Mouse (Mus musculus): ENCODE measurements around the gene Areg.

The Areg gene

GRCm38 (mm10) chr5:91139446-91139873 is at the start of gene Areg:
Gene Areg (plus strand): TSS chr5:91139599.
- DNase-seq, result peak; percentile 52 to 75

- DNase-seq, result no peak
These were observed 49.1 kb upstream of the Areg start for GRCm38 (mm10) chr5:91090301-91090700.

- no peak for DNase-seq
These were observed 41.3 kb upstream of the Areg start for GRCm38 (mm10) chr5:91097911-91098614.

DNA sequence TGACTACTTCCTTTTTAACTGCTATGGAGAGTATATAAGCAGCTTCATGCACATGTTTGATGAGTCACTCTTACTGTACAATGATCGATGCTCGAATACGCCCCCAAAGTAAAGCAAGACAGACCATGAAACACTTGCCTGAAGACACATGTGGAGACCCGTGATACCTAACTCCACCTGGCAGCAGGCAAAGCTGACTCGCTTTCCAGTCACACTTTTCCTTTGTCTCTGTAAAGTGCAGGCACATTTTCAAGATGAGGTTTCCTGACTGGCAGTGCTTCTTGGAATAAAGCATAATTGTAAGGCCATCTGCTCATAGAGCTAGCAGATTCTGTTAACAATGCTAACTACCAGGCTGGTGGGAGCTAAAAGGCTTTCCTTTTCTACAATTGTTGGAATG is 37.7 kb upstream of the Areg start:
- DNase-seq, result peak in 1 of 2 experiments; percentile 2

- DNase-seq, result peak; percentile 86 to 90
These were observed 35.3 kb upstream of the Areg start for GRCm38 (mm10) chr5:91103943-91104665.

- DNase-seq, result no peak
These were observed 33.2 kb upstream of the Areg start for GRCm38 (mm10) chr5:91106248-91106647.

- no peak for DNase-seq
These were observed 29.3 kb upstream of the Areg start for GRCm38 (mm10) chr5:91110023-91110670.

- peak in 1 of 2 experiments; percentile 14 for DNase-seq
These were observed 28.4 kb upstream of the Areg start for GRCm38 (mm10) chr5:91111019-91111418.

GRCm38 (mm10) chr5:91113967-91114366 is 25.4 kb upstream of the Areg start:
- DNase-seq, result no peak

DNA sequence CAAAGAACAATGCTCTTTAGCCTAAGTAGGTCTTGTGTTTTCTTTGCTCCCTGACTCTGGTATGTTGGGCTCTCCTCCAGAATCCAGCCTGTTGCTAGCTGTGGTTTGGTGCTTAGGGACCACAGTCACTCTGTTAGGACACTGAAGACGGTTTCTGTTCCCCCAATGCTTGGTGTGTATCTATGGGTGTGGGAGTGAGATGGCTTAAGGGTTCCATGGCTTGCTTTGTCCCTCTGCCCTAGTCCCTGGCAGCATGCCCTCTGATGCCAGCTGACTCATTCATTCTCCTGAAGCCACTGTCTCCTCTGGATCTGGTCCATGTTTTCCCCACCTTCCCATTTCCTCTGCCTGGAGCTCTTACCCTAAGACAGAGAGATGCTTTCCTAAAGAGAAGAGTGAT is 24.8 kb upstream of the Areg start:
- peak in 1 of 2 experiments; percentile 27 for DNase-seq

- DNase-seq, result no peak
These were observed 20.8 kb upstream of the Areg start for GRCm38 (mm10) chr5:91118618-91119017.

DNA sequence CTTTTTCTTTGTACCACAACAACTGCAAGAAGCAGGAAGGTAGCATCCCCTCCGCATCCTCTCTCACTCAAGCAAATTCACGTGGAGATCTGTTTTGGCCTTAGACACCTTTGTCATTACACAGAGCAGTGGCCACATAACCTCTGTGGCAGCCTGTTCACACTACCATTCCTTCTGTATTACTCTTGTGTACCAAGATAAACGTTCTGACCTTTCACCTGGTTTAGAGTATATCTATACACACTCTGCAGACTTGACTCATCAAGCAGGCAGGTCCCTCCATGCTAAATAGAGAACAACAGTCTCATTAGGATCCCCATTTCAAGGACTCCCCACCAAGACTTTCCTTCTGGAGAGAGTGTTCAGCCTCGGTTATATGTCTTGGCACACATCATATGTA is 16.0 kb upstream of the Areg start:
- no peak for DNase-seq

GRCm38 (mm10) chr5:91124140-91124539 is 15.3 kb upstream of the Areg start:
- no peak for DNase-seq

GRCm38 (mm10) chr5:91126623-91127022 is 12.8 kb upstream of the Areg start:
- DNase-seq, result no peak

DNA sequence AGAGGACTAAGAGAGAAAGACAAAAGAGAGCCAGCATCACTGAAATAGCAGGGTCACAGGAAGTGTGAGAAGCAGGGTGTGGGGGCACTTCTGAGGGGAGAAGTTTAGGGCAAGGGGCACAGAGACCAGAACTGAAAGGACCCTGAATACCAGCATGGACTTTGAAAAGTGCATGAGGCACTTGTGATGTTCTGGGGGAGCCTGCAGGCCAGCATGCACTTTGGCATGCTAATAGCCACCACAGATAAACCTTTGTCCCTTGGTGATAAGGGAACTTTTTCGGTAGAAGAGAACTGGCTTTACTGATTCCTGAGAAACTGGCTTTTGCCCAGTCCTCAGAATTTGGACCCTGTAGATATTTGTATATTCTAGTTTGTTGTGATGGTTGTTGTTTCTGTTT is 4.4 kb upstream of the Areg start:
- no peak for DNase-seq

DNA sequence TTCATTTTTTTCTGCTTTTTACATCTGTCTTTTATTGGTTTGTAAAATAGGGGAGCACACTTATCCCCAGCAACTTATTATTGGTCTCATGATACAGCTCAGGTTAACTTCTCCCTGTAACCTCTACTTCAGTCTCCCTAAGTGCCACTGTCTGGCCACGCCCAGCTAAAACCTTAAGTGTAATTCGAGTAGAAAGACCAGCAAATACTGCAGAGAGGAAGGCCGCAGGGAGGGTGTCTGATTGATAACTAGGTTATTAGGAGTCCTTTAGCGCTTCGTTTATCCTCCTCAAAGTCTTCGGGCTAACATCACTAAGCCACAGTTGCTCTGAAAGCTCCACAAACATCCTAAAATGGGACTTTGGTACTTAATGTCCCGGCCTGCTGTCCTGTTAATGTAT is 429 bp upstream of the Areg start:
- no peak for DNase-seq

DNA sequence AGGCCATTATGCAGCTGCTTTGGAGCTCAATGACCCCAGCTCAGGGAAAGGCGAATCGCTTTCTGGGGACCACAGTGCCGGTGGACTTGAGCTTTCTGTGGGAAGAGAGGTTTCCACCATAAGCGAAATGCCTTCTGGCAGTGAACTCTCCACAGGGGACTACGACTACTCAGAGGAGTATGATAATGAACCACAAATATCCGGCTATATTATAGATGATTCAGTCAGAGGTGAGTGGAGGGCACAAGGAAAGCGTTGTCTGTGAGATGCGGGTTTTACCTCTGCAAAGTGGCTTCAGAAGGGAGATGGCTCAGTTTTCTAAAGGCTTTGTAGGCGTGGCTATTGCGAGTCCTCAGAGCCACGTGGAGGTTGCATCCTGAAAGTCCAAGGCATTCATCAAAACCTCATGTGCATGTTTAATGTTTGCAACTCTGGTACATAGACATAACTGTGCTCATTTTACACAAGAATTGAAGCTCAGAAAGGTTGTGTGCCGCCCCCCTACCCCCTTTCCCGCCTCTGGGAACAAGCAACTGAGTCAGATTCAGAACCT is 1.6 kb downstream of the Areg start:
- DNase-seq, result no peak

DNA sequence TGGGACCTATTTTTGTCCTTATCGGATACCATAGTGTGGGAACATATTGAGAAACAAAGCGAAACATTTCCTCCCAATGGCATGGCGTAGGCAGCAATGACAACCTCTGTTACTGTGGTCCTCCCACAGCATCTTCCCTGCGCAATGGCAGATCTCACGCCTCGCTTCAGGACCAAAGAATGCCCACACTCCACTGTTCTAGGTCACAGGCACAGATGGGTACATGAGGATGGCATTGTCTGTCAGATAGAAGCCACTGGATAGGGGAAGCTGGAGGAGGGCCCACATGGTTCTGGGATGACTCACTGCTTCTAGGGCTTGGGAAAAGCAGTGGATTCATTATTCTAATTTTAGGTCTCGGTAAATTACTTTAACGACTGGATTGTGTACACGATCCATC is 5.6 kb downstream of the Areg start:
- DNase-seq, result no peak

- DNase-seq, result no peak
These were observed 7.6 kb downstream of the Areg start for GRCm38 (mm10) chr5:91147001-91147400.

DNA sequence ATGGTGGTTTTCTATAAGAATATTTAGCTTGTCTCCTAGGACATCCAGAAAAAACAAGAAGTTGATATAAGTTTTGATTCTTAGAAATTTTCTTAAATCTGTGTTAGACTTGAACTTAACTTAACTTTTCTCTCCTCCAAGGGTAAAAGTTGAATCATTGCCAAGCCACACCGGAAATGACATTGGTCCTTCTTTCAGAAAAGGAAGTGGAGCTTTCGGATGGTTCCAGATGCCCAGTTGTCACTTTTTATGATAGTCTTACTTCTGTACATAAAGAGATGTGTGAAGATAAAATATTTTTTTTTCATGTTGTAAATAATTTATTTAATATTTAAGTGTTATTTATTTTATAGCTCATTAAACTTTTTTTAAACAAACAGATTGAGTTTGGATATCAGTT is 8.7 kb downstream of the Areg start:
- no peak for DNase-seq

GRCm38 (mm10) chr5:91156677-91157076 is 17.3 kb downstream of the Areg start:
- DNase-seq, result no peak

DNA sequence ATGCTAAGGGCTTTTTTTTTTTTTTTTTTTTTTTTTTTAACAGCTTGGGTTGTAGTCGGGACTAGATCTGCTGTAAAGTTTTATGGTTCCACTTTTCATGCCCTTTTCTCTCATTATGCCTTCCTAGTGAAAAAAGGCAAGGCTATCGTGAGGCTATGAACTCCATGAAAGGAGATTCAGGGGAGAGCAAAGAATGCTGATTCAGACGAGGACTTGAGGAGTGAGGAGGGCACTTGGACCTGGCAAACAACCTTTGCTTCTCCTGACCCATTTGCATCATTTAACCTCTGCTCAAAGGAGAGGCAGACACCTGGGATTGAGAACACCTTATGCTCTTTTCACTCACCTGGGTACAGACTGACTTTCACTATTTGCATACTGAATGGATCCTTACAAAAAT is 17.8 kb downstream of the Areg start:
- no peak for DNase-seq

DNA sequence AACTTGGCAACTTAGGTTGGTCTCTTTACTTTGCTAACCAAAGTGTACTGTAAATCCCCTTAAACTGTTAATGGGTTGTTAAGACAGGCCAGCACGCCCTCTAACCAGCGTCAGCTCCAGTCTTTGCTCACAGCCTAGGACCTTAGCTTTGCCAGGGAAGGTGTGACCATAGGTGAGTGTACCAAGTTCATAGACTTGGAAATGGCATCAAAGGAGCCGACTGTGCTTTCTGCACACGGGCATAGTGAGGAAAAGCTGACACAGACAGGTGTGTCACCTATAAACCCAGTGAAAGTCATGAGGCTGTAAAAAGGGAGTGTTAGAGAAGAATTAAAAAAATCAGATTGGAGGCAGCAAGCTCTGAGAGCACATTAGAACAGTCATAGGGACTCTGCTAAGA is 23.4 kb downstream of the Areg start:
- no peak for DNase-seq

- no peak for DNase-seq
These were observed 27.2 kb downstream of the Areg start for GRCm38 (mm10) chr5:91166601-91167000.

Data from cerebellum, postnatal 25 days (tissue).